Mouse (Mus musculus) B cell, adult 2 months (primary cell): Measurements from ENCODE around the gene Abca7.
A peak's percentile ranks its signal among the peaks of the same experiment; 100 is the strongest.

Experiments used
- DNase-seq, 2 experiments: peaks; one replicate each; pipeline ENCODE4 v3.0.0; 2022

Gene Abca7

GRCm38 (mm10) chr10:79976071-79976721, 20.1 kb upstream of the Abca7 start:
- no peak for DNase-seq

DNA sequence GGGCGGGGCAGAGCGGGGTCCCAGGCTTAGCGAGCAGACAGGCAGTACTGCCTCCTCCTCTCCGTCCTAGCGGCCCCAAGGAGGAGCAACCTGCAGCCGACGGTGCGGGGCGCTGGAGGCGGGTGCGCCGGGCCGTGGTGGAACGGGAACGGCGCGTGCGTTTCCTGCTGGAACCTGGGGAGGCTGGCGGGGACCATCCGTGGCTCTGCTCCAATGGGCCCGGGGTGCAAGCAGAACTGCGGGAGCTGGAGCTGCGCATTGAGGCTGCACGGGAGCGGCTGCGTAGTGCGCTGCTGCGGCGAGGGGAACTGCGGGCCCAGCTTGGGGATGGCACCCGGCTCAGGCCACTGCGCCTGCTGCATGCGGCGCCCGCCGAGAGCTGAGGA, 19.6 kb upstream of the Abca7 start:
- DNase-seq, result no peak

DNA sequence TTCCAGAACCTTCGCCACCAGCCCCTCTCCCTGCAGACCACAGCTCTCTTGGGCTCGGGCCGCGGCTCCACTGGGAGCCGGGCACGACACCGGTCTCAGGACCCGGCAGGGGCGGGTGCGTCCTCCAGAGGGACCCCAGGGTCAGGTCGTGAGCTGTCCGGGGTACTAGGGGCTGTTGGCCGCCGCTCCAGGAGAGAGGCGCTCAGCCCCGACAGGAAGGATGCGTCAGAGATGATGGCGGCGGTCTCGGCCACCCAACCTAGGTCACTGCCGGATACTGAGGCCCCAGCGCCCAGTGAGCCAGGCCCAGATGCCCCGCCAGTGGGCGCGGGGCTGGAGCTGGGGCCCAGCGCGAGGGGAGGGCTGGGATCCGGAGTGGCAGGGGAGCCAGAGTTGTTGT, 19.0 kb upstream of the Abca7 start:
- DNase-seq, result no peak

DNA sequence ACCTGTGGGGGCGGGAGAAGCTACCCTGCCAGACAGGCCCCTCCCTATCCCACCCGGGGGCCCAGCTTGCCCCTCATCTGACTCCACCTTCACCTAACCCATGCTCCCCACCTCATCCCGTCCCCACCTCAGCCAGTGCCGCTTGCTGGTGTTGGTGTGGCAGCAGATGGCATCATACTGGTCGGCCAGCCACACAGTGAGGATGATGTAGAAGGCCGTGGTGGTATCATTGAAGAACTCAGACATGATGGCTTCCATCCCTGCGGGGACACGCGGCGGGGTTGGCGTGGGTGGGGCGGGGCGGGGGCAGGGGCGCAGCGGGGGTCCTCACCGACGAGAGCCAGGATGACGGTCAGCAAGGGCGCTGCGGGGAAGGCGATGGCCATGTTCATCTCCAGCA, 18.2 kb upstream of the Abca7 start:
- no peak for DNase-seq

DNA sequence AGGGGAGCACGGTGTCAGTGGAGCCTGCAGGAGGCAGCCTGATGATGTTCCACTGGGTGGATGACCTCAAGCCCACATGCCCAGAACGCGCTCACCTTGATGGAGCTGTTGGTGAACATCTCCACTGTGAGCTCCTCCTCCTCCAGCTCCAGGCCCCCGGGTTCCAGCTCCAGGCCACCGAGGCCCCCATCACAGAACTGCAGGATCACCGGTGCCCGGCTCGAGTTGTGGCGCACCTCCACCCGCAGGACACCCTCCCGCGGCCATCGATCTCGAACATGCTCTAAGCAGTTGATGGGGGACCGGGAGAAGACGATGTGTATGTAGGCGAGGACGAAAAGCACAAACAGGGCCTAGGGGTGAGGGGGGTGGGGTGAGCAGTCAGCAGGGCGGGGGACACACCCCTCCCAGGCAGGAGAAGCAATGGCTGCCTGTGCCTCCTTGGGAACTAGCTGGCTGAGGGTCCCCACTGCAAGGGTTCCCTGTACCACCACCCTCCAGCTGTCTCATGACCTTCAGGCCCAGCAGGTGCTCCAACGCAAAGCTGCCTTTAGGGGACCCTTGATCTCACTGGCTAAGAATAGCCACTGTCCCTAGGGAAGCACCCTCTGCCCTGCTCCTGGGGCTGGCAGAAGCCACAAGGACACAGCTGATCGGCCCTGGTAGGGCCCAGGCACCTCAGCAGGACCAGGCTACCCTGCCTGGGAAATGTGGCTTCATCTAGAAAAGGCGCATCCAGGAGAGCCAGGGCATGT, 16.7 kb upstream of the Abca7 start:
- no peak for DNase-seq

GRCm38 (mm10) chr10:79983205-79983604, 13.1 kb upstream of the Abca7 start:
- peak in 1 of 2 experiments; percentile 8 for DNase-seq

GRCm38 (mm10) chr10:79983670-79984069, 12.6 kb upstream of the Abca7 start:
- DNase-seq, result peak; percentile 79 to 81

- DNase-seq, result peak; percentile 89 to 91
Observed at GRCm38 (mm10) chr10:79984195-79984816, 12.0 kb upstream of the Abca7 start, which contains the start of gene Tmem259. Gene Tmem259, minus strand, starts transcription at chr10:79984330.

DNA sequence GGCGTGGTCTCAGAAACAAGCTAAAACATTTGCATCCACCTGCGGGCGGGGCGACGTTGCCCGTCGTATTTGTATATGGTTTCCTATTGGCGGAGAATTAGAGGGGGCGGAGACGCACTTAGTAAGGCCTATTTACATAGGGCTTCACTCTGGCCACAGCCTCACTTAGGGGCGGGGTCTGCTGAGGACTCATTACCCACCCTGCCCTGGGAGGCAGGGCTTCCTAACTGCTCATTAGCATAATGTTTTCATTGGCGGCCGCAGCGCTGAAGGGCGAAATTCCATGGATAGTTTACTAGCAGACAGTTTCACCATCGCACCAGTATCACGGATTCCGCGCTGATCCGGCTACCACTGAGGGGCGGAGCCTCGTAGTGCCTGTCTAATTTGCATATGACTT, 11.4 kb upstream of the Abca7 start:
- peak; percentile 94 to 96 for DNase-seq

GRCm38 (mm10) chr10:79985334-79986231, 10.7 kb upstream of the Abca7 start:
- peak; percentile 72 to 76 for DNase-seq

DNA sequence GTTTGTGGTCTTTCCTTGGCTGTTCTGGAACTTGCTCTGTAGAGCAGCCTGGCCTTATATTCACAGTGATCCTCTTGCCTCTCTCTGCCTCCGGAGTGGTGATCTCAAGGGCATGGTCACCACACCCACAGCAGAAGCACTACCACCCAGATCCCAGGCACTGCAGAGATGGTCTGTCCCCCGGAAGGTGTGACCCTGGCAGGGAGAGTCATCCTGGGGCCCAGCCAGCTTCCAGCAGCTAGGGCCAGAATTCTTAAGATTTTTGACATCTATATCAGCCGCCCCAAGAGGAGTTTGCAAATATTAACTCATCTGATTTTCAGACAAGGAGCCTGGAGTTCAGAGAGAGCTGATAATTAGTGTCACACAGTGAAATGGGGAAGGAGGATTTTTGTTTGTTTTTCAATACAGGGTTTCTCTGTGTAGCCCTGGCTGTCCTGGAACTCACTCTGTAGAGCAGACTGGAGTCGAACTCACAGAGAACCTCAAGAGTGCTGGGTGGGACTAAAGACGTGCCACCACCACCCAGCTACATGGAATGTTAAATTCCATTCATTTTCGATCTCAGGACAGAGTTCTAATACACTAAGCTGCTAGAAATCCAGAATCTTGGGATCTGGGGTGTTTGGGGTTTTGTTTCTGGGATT, 9.9 kb upstream of the Abca7 start:
- peak; percentile 40 to 47 for DNase-seq

GRCm38 (mm10) chr10:79986963-79987362, 9.3 kb upstream of the Abca7 start:
- DNase-seq, result peak; percentile 98 to 99

- DNase-seq, result peak in 1 of 2 experiments; percentile 12
Observed at GRCm38 (mm10) chr10:79987771-79988505, 8.4 kb upstream of the Abca7 start.

DNA sequence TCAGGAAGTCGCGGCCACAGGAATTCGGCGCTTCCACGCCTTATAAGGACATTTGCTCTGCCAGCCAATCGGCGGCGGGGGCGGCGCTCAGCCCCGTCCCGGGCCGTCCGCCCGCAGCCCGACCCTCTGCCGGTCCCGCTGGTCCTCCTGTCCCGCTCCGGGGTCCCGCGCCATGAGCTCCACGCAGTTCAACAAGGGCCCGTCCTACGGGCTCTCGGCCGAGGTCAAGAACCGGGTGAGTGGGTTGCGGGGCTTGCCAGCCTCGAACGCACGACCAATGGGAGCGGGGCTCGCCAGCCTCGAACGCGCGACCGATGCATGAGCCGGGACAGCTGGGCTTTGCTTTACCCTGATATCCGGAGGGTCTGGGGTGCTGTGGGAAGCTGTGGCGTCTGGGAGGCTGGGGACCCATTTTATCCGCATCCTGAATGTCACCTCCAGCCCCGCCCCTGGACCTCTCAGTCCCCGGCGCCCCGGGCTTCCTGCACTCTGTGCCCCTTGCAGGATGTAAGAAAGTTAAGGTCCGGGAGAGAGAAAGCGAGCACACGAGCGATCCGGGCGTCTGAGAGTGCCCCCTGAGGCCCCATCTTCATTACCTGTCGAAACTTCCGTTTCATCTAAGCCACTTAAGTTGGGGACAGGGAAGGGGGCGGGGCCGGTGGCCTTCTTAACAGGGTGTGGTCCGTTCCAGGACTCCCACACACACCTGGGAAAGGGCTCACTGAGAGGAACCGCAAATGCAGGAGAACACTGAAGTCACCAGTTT, 7.6 kb upstream of the Abca7 start, which contains the start of gene Cnn2:
Gene Cnn2 (plus strand): TSS at position 79 of the 766 bp plus-strand sequence.
- DNase-seq, result peak; percentile 64 to 68

GRCm38 (mm10) chr10:79989272-79989786, 7.0 kb upstream of the Abca7 start:
- no peak for DNase-seq

DNA sequence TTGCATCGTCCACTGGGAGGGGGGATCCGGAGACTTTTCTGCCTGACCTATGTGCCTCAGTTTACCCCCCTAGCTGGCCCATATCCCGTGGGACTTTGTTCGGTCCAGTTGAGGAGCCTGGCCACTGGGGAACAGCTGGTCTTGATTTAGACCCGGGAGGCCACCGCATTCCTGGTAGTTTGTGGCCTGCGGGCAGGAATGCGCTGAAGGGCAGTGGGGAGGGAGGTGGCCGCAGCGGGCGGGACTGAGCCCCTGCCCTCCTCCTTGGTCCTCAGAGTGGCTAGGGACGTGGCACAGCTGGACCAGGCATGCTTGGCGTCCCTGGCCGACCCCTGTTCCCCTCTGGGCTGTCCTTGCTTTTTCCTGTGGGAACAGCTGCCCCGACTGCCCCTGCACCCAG, 6.4 kb upstream of the Abca7 start:
- DNase-seq, result no peak

DNA sequence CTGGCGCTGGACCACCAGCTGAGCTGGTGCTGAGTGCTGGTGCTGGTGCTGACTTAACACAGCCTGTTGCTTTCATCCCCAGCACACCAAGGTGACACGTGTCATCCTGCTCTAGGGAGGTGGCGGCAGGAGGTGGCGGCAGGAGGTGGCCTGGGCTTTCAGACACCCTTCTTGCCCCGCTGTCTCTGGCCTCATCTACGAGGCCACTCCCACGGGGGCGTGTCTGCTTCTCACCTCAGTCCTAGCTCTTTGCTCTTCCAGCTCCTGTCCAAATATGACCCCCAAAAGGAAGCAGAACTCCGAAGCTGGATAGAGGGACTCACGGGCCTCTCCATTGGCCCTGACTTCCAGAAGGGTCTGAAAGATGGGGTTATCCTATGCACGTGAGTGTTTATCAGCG, 5.2 kb upstream of the Abca7 start:
- DNase-seq, result no peak

- DNase-seq, result peak; percentile 40 to 44
Observed at GRCm38 (mm10) chr10:79991548-79991947, 4.7 kb upstream of the Abca7 start.

- peak in 1 of 2 experiments; percentile 18 for DNase-seq
Observed at GRCm38 (mm10) chr10:79994397-79995115, 1.7 kb upstream of the Abca7 start.

- DNase-seq, result no peak
Observed at GRCm38 (mm10) chr10:79995636-79996035, 658 bp upstream of the Abca7 start.
